Mouse (Mus musculus) liver, embryonic 14.5 days (tissue): ENCODE data around the gene Fam185a.

ENCODE experiments used
- CTCF ChIP-seq: IDR thresholded peaks from 2 replicates; pipeline ENCODE4 v1.5.1; 2016; ENCODE audit warnings: antibody characterized with exemption, low read depth, control low read depth
- EP300 ChIP-seq: IDR thresholded peaks from 2 replicates; pipeline ENCODE4 v1.6.1; 2016; ENCODE audit warnings: antibody characterized with exemption, low read depth

GRCm38 (mm10) chr5:21386432-21386831, 38.3 kb upstream of the Fam185a start:
- TF ChIP-seq CTCF, result no peak
- no peak for TF ChIP-seq EP300
